Mouse (Mus musculus) retina, adult 2 months (tissue): ENCODE measurements at regions not wholly inside any gene's neighbourhood (a gene's known extent, or its start where the extent isn't known, plus 50 kb on each side); places are given as distances from the start of the nearest gene placed in this dataset.

Source experiments
- DNase-seq: peaks from one replicate; pipeline ENCODE4 v3.0.0-alpha.2; 2012; ENCODE audit warnings: low read depth, low spot score

DNA sequence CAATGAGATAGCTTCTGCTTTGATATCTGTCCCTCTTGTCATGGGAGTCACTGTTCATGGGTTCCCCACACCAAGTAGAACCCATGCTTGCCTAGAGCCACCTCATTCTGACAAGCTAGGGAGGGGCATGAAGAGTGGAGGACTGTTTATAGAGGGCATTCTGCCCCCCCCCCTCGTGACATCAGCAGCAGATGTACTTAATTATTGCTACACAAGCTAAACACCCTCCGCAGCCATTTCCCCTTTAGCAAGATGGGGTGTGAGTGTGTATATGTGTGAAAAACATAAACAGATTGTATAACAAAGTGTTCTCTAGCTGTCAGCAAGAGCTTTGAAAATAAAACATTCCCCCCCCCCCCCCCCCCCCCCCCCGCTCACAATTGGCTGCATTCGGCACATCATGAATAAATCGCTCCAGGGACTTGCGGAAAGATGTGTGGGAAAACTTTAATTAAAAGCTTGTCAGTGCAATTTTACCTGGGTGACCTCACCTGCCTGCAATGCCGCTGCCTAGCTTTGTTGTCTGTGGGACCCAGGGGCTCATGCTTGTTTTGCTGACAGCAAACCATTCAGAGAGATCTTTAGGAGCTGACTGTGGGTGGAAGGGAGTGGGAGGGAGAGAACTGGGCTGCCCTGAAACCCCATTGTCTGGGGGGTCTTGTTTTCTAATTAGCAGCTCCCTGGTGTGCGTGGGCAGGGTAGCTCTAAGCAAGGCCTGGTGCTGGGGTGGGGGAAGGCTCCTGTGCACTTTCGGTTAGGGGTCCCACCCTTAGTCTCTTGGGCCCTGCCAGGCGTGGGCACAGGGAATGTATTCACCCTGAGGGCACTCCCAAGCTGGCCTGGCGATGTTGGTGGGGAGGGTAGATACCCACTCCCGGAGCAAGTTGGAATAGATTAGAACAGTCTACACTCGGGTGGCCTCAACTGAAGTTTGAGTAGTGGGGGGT, 63.4 kb downstream of the Irx2 start:
- no peak for DNase-seq

DNA sequence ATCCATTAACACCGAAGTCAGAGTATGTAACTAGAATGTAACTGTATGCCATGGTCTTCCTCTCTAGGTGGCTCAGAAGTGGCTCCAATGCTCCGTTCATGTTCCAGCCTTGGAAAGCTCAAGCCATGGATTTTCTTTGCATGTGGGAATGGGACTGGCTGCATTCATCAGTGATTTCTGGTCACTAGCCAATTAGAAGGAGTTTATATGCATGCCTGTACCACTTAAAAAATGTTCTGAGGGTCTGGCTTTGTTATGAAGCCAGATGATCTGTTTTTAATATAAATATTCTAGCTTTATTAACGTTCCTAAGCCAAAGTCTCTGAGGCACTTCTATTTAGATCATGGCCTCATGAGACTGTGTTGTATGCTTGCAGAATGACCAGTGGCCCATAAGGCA, 78.8 kb downstream of the Irx2 start:
- DNase-seq = no peak

DNA sequence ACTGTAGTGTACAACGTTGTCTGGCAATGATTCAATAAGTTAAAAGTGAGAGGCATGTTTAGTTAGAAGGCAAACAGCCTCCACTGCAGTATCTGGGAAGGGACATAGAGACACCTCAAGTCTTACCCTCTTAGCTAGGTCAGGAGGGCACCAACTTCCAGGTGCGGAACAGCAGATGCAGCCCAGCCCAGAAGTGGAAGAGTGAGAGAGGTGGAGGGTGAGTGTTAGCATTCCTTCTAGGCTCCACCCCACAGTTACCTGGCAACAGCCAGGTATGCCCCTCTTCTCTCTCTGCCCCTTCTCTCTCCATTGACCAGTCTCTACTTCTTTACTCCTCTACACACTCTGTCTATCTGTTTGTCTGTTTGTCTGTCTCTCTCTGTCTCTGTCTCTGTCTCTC, 80.1 kb downstream of the Irx2 start:
- no peak for DNase-seq

DNA sequence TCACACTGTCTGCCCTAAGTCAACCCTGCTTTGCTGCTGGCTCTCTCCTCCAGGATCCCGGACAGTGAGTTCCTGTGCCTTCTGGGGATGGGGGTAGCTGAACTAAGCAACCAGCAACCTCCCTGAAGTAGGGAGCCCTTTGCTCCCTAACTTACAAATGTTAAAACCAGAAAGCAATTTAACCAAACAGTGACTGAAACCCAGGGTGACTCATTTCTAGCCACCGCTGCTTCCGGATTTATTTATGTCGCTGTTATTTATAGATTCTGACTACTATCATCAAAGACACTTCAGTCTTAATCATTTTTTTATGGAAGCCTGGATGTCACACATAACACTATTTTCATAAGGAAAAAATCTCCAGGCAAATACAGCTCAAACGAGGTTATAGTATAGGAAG, 81.4 kb downstream of the Irx2 start:
- DNase-seq = no peak

DNA sequence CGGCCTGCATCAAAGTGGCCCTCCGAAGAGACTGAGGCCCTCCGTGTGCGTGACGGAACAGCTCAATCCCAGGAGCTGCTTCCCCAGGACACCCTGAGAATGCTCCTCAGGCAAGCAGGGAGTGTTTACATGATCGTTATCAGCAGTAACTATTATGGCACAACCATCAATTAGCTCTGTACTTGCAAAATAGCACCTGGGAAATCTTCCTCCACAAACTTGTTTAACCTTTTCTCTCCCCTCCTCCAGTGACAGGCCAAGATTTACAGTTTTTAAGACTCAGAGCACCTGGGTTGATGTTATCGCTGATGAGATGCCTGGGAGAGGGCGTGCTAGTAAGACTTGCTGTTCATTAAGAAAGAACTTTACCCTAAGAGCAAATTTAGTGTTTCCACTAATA, 82.5 kb downstream of the Irx2 start:
- no peak for DNase-seq

DNA sequence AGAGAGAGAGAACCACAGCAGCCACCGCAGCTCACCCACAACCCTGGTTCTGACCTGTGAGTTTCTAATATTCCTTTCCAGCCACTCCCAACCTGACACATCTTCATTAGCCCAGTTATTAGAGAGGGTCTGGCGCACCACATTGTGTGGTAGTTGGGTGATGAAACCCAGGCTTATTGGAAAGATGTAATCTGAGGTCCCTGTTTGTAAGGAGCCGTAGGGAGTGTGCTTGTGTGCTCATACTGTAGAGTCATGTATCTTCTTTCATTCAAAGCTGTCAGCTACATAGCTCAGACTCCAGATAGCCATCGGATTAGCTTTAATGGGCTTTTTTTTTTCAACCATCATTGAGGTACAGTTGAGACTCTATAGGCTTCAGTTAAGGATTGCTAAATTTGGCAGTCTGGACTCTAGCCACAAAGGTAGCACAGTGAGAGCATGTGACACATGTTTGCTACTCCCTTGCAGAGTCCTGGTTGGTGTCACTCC, 83.3 kb downstream of the Irx2 start:
- no peak for DNase-seq

DNA sequence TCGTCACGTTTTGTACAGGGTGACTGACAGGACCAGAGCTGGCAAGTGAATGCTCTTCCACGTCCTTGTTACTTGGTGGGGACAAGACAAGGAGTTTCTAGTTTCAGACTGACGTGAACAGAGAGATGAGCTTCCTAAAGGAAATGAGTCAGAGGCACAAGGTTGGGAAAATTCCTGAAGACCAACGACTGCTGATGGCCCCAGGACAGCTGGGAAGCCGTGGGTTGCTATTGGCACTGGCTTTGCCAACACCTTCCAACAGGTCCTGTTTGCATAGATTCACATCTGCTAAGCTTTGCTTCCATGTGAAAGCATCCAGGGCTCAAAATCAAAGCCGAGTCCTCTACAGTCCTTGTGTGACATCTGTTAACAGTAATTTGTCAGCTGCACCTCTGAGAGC, 86.2 kb downstream of the Irx2 start:
- no peak for DNase-seq

DNA sequence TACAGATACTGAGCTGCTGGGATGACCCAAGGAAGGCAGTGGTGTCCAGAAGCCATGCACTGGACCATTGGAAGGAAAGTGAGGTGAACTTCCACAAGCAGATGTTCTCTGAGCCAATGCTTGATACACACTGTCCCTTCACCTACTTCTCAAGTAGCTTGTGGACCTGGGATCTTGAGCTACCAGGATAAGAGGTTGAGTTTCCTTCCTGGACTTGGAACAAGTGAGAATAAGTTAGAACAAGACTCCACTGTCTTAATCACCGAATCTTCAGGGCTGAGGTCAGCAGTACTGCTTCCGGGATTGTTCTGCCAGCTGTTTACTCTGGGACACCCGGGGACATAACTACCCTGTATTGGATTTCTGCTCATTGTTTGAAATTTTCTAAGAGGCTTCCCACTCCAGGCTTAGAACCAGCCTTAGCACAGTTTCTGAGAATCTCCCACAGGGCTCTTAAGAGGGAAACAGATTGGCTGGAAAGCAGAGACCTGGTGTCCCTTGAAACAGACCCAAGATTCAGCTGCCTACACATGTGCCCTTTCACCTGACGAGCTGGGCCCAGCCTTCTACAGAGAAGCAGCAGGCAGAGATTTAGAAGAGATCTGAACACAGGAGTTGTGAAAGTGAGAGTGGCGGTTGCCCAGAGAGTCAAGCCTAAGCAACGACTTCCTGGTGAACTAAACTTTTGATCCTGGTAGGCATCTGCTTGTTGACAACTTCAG, 87.5 kb downstream of the Irx2 start:
- DNase-seq = no peak

DNA sequence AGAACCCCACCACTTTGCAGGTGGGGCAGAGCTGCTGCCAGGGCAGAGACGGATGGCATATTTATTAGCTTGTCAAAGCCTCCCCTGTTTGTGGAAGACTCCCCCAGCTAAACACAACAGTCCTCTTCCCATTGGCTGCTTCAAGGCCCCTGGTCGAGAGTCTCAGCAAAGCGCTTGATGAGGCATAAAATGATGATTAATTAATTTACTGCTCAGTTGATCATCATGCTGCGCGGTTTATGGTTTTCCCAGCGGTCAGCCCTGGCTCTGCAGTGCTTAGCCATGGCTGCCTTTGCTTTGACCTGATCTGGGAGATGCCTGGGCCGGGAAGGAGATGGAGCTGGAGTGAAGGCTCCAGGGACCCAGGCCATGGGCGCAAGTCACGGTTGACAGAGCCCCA, 98.5 kb downstream of the Irx2 start:
- DNase-seq = no peak

DNA sequence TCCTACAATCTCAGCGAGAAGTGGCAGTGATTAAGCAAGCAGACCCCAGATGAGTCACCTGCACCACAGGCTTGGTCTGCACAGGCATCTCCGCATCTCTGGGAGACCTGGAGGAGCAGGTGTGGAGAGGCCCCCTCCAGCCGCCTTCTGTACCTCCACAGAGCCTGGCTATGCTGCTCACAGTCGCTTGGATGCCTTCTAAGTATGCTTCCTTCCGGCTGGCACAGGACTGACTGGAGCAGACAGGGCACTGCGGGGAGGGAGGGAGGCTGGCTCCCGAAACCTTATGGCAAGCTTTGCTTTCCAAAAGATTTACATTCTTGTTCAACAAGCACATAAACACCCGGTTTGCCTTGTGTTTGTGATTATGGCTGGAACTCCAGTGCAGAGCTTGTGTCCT, 107.3 kb downstream of the Irx2 start:
- DNase-seq = no peak

DNA sequence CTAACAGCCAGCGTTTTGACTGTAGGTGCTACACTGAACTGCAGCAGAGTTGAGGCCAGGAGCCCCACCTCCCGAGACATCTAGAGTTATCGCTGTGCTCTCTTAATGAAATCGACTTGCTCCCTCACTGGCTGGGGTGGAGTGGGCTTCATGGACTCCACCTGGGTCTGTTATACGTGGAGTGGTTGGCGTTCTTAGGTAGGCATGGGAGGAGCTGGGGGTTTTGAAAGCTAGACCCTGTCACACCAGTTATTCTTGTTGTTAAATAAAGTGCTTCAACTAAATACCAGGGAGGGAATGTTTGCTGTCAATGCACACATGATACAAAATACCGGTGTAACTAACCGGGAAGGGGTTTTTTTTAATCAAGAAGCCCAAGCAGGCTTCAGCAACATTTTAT, 108.4 kb downstream of the Irx2 start:
- DNase-seq = no peak

DNA sequence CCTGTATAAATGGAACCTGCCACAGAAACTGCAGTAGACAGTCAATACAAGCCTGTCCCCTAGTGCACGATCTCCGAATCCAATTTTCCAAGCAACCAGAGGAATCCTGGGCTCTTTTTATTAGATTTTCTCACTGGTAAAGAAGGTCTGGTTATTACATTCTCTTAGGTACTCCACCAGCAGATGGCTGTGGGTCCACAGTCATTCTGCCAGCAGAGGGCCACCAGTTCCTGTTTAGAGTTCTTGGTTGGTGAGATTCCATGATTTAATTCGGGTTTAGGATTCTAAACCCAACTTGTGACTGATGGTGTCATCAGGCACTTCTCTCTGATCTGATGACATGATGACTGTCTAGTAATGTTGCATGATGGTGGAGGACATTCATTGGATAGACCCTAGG, 118.6 kb downstream of the Irx2 start:
- no peak for DNase-seq

DNA sequence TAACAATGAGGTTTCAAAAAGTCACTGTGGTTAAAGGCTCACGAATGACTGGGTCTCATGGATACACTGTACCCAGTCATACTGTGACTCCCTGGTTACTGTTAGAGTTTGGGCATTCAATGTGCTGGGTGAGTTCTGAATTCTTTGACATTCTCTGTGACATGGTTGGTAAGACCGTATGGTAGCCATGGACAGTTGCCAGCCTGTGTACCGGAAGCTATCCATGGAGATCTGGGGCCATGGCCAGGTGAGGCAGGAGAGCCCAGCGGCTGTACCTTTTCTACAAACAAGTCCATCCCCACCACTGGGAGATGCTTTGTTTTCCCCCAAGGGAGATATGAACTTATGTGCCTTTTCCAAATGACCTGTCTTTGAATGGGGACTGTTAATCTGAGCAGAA, 126.4 kb downstream of the Irx2 start:
- no peak for DNase-seq

DNA sequence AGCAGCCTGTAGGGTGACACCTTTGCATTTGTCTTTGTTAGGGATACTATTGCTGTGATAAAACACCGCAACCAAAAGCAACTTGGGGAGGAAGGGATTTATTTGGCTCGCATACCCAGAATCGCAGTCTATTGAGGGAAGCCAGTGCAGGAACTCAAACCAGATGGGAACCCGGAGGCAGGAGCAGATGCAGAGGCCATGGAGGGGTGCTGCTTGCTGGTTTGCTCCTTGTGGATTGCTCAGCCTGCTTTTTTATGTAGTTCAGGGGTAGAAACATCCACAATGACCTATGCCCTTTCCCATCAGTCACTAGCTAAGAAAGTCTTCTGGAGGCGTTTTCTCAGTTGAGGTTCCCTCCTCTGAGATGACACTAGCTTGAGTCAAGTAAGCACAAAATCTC, 133.9 kb downstream of the Irx2 start:
- DNase-seq = no peak

DNA sequence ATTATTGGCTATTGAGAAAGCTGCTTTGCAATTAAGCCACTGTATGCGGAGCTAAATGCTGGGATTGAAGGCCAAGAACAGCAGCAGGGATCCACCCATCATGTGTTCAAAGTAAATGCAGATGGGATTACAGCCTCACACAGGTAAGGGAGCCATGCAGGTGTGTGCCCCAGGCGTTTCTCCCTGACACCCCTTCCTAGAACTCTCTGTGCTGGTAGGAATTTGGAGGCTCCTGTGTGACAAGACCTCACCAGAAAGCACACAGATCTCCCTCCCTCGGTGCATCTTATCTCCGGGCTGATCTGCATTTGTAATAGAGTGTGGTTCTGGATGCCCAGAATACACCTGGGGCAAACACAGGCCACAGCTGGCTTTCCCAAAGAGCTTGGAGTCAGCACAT, 134.7 kb downstream of the Irx2 start:
- no peak for DNase-seq

DNA sequence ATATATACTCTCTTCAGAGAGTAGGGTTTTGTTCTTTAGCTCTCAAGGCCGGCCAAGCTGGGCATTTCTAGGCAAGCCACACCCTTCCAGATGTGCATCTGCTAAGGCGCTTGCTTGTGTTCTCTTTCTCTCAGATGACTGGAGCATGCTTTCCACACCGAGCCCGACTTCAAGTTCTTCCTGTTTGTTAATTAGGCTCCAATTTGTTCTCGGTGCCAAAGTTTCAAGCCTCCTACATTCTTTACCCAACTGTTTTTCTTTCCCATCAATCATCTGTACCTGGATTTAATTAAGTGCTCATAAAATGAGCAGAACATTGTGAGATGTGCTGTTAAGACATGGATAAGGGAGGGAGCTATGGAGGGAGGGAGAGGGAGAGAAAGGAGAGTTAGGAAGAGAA, 138.7 kb downstream of the Irx2 start:
- no peak for DNase-seq

DNA sequence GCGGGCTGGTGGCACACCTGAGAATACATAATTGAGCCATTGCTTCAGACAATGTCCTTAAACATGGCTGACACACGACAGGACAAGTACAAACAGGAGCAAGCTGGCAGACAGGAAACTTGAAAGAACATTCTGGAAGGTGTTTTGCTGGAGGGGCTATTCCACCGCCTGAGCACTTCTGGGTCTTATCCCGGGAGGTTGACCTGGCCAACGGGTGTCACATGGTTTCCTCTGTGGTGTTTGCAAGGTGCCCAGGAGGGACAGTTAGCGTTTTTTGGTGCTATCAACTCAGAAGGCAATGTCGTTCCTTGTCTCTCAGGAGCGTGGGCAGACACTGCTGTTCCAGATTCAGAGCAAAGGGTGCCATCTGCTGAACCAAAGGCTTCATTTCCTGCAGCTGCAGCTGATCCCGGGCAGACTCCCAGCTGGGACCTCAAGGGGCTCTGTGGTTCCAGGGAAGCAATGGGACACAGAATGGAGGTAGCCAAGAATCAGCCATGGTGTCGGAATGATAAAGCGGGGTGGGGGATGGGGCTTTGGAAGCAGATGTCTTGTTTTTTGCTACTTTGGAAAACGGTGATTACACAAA, 140.5 kb downstream of the Irx2 start:
- peak; percentile 1 for DNase-seq

DNA sequence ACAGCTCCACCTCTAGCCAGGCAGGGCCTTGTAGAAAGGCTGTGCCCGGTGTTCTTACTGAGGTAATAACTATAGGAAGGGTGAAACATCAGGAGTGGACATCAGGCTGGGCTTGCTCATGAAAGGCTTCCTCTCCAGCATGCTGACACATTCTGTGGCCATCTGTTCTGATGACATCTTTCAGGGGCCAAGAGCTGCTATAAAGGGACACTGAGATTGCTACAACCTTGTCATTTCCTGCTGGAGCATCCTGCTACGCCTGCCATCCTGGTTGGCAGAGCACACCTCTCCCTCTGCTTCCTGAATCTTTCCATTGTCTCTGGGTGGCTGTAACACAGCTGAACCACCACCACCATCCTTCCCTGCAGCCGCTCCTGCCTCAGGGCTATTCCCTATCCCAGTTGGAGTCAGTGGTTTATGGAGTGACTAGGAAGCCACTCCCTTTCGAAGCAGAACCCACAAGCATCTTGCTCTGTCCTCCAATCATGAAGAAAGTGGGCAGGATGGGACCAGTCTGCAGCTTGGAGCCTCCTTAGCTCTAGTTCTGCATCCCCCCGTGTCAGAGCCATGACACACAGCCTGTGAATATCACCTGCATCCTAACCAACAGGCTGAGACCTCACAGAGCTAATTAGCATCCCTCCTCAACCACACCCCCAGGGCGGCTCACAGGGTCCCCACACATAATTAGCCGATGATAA, 154.6 kb downstream of the Irx2 start:
- DNase-seq = no peak

DNA sequence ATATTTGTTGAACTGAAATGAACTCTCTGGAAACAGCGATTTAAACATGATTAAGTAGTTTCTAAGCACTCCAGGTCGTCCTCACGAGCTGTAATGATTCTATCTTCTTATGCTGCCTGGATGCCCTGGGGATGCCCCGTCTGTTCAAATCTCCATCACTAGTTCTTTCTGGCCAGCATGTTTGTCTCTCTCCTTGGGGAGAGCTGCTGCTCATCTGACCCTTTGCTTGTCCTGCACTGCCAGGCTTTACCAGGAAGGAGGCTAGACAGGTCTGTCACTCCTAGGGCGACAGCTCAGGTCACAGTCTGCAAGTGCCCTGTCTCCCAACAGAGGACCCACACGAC, 155.1 kb downstream of the Irx2 start:
- DNase-seq = peak; percentile 2

DNA sequence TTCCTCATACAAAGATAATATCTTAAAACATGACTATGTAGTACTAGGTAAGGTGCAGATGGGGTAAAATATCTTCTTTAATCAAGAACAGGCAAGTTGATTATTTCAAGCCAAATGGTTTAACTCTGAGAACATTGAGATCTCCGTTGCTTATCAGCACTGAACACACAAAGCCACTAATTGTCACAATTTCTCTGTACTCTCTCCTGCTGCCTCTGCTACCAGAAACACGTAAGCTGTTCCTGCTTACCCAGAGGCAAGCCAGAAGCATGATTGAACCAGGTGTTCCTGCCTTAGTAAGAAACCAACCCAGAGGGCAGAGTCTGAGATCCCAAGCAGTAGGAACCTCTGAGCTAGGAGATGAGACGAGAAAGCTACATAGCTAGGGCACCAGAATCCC, 164.1 kb downstream of the Irx2 start:
- no peak for DNase-seq

DNA sequence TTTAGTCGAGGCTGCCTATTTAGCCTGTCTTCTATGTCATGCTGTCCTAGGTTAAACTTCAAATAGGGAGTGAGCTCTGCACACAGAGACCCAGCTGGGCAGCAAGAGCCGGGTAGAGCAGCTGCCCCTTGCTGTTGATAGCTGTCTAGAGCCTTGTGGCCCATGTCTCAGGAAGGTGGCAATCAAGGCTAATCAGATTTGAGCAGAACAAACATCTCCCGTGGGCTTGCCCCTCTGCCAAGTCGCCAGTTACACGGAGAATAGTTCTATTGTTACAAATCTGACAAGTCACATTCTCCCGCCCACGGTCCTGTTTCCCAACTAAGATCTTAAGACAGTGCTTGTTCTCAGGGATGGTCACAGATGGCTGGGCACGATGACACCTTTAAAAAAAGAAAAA, 171.4 kb downstream of the Irx2 start:
- DNase-seq = no peak

DNA sequence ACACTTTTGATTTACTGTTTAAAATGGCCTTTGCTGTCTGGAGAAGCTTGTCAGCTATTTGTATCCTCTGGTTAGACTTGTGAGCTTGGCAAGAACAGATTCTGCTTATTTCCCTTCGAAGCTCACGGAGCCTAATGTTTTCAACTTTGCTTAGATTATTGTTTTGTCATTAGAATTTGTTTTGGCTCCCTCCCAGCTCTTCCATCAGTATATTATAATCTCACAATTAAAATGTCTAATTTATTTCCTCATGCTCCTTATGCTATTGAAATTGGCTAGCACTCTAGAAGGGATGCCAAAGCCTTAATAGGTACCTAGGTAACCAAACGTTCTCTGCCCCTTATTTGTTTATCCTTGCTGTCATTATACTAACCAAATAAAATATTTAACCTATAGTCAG, 171.9 kb downstream of the Irx2 start:
- no peak for DNase-seq
